Mouse (Mus musculus): ENCODE measurements around the gene Snx12.

GRCm38 (mm10) chrX:101084192-101084591 is 138.2 kb downstream of the Snx12 start:
- TF ChIP-seq POLR2A (IDR thresholded peaks at IDR 0.05; ENCODE audit: borderline replicate concordance, extremely low read depth, insufficient read depth, insufficient read length, poor library complexity, severe bottlenecking) (no peak), CTCF (IDR thresholded peaks at IDR 0.05; ENCODE audit: borderline replicate concordance, extremely low read depth, insufficient read depth, insufficient read length) (no peak)
